Mouse (Mus musculus) lung, adult 2 months (tissue): ENCODE measurements around the gene Ppp4r4. TPM values are rescaled to one million over a fixed set of nuclear protein-coding genes. Genes with fewer than 3 reads are reported as not detected.
A peak's percentile ranks its signal among the peaks of the same experiment; 100 is the strongest.

ENCODE experiments used
- DNase-seq: peaks from one replicate; pipeline ENCODE4 v3.0.0; 2022
- H3K4me1 ChIP-seq: fragments of 200-500 bp; 2 replicates; pipeline ENCODE4 v1.6.1; 2011; ENCODE audit warnings: low read length; ENCODE audit not compliant: control insufficient read depth, insufficient read depth
- H3K4me3 ChIP-seq: fragments of 200-500 bp; replicated peaks from 2 replicates; pipeline ENCODE3; 2011; ENCODE audit warnings: low read depth, mild to moderate bottlenecking, control low read depth, low read length; ENCODE audit errors: extremely low read depth
- CTCF ChIP-seq: fragments of 200-500 bp; IDR thresholded peaks from 2 replicates; pipeline ENCODE4 v1.5.1; 2011; ENCODE audit warnings: mild to moderate bottlenecking, low read length, control low read depth; ENCODE audit not compliant: insufficient read depth
- POLR2A ChIP-seq: fragments of 200-500 bp; IDR thresholded peaks from 2 replicates; pipeline ENCODE4 v1.6.1; 2011; ENCODE audit warnings: low read depth, mild to moderate bottlenecking, control low read depth, low read length, borderline replicate concordance; ENCODE audit errors: extremely low read depth
- WGBS: fragments of 180-500 bp; shearing (Covaris S2); methylation state at CpG from one replicate; pipeline ENCODE4 v1.1.7; 2018; 5-methylcytosine and 5-hydroxymethylcytosine counted together
- polyA plus RNA-seq: library from polyadenylated mRNA; depleted of rRNA; stranded (reverse); fragments of >200 nt; gene quantifications from 2 replicates; pipeline ENCODE4 v1.2.3, GENCODE M21; 2012

Ppp4r4 gene
- polyA plus RNA-seq, 1 experiment: 4.3 TPM

DNA sequence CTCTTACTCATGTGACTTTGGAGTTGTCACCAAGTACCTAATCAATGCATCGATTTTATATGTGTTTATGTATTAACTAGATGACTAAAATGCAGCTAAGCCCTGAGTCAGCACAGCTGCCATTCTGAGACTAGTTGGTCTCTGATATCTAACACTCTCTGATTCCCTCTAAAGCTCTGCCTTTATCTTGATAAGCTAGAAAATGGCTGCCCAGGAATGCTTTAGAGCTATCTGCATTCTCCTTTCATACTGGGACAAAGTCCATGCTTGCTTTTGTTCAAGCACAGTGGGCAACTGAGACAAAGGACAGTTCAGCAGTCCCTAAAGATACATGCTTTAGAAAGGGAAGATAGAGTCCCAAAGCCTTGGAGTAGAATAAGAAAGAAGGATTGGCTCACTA lies 83.1 kb downstream of the Ppp4r4 start:
- no peak for DNase-seq
- WGBS: 75% methylated on average over 1 of the region's 1 CpGs
- no peak for TF ChIP-seq POLR2A
- no peak for TF ChIP-seq CTCF
- Histone ChIP-seq H3K4me1 (no peaks in the 10 kb centered on the region), H3K4me3 (no peak overlapping the region)

DNA sequence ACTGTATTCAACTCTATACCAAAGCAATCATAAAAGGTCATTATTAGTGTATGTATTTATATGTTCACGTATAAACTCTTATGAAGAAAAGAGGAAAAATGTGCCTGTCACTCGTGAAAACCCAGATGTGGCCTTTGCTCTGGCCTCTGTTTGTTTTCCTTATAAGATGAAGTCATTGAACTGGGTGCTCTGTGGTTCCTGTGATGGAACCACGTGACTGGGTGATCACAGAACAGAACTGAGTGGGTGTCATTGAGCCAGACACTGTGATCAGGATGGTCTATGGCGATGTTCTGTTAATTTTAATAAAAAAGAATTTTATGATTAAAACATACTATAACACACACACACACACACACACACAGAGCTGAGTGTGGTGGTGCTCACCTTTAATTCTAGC lies 83.7 kb downstream of the Ppp4r4 start:
- H3K4me1 ChIP-seq: no peaks in the 10 kb centered on the region
- no peak overlapping the region for H3K4me3 ChIP-seq
- no peak for DNase-seq
- 61% methylated on average over 4 of the region's 4 CpGs for WGBS
- TF ChIP-seq CTCF (no peak), POLR2A (no peak)

DNA sequence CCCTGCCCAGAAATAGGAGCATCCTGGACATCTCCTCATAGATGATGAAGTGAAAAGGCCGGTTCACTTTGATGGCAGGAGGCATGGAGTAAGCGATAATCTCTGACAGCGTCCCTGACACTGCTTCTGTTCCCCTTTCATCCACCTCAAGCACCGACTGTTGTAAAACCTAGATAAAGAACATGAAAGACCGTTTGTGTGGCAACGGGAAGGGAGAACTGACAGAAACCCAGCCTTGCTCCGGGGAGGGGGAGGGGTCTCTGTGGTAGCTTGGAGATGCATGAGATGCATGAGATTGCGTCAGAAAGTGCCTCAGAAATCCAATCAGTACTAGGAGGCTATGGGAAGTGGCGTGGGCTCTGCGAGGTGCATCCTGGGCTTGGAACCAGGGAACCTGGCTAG lies 84.8 kb downstream of the Ppp4r4 start:
- no peak for DNase-seq
- Histone ChIP-seq H3K4me3 (no peak overlapping the region), H3K4me1 (no peaks in the 10 kb centered on the region)
- TF ChIP-seq CTCF (no peak), POLR2A (no peak)
- WGBS: 58% methylated on average over 10 of the region's 10 CpGs

DNA sequence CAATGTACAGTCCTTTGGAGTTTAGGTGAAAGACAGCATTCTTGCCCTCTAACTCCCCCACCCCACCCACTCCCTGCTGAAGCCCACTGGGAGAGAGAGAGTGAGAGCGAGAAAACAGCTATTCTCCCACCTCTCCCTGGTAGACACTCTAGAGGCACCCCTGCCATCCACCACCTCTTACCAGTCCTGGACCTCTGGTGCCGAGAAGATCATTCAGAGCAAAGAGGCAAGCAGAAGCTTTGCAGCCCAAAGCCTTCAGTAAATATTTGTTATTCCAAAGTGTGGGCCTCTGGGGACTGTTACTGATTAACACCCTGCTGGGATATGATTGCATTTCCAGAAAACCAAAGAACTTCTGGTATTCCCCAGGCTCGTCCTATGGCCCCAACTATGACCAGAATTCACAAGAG lies 99.1 kb downstream of the Ppp4r4 start, which contains the start of gene Serpina10:
Serpina10 (minus strand) TSS at position 242 of the 410 bp plus-strand sequence.
- WGBS: 58% methylated on average over 3 of the region's 3 CpGs
- Histone ChIP-seq H3K4me3 (no peak within 1 kb of the TSS), H3K4me1 (no peaks in the 10 kb centered on the region)
- DNase-seq: no peak
- TF ChIP-seq POLR2A (no peak), CTCF (no peak)

DNA sequence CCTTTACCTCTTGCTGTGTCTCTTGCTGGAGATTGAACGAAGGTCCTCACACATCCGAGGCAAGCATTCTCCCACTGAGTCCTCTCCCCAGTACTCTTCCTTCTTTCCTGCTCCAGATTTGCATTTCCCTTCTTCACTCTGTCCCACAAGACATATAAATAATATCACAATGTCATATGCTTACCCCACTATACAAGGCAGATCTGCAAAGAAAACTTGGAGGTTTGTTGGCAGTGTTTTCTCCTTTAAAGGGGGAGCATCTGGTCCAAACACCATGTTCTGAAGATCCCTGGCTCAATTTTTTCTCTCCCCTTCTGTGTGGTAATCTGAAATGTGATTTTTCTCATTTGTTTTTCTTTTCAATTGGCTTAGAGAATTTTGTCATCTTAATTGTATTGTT lies 102.3 kb downstream of the Ppp4r4 start:
- 70% methylated on average over 2 of the region's 2 CpGs for WGBS
- Histone ChIP-seq H3K4me1 (no peaks in the 10 kb centered on the region), H3K4me3 (no peak overlapping the region)
- DNase-seq: no peak
- no peak for TF ChIP-seq POLR2A
- TF ChIP-seq CTCF: no peak

DNA sequence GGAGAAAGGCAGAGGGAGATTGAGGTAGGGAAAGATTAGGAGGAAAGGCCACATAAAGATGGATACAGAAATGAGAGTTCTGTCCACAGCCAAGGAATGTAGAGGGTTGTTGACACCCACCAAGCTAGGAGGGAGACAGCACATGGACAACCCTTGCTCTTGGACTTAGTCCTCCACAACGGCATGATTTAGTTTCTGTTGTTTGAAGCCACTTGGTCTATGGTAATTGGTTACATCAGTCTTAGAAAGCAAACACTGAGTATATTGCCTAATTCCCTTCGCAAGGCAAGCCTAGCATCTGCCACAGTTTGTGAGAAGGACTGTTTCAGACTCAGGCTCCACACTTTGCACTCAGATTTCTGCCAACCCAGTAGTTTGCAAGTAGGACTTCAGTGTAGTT lies 103.8 kb downstream of the Ppp4r4 start:
- H3K4me3 ChIP-seq: no peak overlapping the region
- TF ChIP-seq CTCF (no peak), POLR2A (no peak)
- WGBS: 64% methylated on average over 2 of the region's 2 CpGs
- no peak for DNase-seq
- no peaks in the 10 kb centered on the region for H3K4me1 ChIP-seq

DNA sequence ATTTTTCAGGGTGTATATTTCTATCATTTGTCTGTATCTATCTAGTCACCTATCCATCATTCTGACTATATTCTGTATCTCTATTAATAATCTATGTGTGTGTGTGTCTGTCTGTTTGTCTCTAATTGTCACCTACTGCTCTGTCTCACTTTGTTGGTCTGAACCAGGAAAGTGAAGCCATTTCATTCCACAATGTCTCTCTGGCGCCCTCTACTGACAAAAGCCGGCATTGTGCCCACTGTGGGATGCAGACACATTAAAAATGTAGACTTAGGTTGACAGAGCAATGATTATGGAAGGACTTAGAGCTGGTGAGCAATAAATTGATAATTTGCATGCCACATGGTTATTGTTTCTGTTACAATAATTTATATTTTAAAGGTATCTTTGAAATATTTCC lies 111.3 kb downstream of the Ppp4r4 start:
- H3K4me3 ChIP-seq: no peak overlapping the region
- 2% methylated on average over 2 of the region's 2 CpGs for WGBS
- TF ChIP-seq CTCF (peak; percentile 63), POLR2A (no peak)
- H3K4me1 ChIP-seq: no peaks in the 10 kb centered on the region
- DNase-seq: peak; percentile 85

DNA sequence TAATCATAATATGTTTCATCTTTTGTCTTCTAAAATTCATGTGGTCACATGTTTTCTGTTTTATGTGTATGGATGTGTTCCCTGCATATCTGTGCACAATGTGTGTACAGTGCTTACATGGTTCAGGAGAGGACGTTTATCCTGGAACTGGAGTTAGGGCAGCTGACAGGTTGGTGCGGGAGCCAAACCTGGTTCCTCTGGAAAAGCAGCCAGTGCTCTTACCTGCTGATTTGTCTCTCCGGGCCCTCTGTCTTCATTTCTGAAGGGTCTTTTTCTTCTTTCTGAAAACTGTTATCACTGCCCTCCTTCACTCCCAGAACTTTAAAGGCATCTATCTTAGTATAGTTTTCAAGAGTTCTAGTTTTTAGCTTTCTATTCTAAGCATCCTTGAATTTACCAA lies 111.7 kb downstream of the Ppp4r4 start:
- H3K4me1 ChIP-seq: no peaks in the 10 kb centered on the region
- 83% methylated on average over 3 of the region's 3 CpGs for WGBS

DNA sequence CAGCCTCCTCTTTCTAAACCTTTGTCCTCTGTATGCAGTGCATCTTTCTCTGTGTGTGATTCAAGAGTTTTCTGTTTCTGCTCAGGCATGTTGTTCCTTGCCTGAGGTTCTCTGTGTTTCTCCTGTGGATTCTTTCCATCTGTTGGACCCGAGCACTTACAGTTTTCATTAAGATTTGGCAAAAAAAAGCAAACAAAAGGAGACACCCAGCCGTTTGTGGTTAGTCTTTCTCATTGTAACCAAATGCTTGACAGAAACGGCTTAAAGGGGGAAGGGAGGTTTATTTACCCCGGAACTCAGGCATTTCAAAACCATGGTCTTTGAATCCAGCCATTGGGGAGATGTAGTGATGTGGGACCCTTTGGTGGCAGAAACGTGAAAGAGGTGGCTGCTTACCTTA lies 112.5 kb downstream of the Ppp4r4 start:
- no peak for DNase-seq
- TF ChIP-seq POLR2A: no peak
- TF ChIP-seq CTCF: no peak
- no peaks in the 10 kb centered on the region for H3K4me1 ChIP-seq
- H3K4me3 ChIP-seq: no peak overlapping the region
- WGBS: 21% methylated on average over 5 of the region's 5 CpGs

More for the DNA sequence above, 111.7 kb downstream of the Ppp4r4 start:
- TF ChIP-seq POLR2A: no peak
- no peak for TF ChIP-seq CTCF
- H3K4me3 ChIP-seq: no peak overlapping the region
- DNase-seq: no peak

DNA sequence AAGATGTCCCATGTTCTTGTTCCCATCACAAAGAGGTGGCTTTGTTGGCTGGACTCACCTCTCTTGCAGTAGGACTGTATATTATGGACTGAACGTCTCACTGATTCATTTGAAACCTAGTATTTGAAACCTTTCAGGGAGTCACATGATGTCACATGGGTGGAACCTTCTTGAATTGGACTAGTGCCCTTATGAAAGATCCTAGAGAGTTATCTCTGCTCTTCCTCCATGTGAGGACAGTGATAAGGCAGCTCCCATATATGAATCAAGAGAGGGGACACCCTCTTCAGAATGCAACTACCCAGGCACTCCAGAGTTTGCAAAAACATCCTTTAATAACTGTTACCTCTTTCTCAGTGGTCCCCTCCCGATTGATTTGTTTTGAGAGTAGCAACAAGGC lies 114.2 kb downstream of the Ppp4r4 start:
- no peaks in the 10 kb centered on the region for H3K4me1 ChIP-seq
- no peak overlapping the region for H3K4me3 ChIP-seq
- DNase-seq: no peak
- WGBS: 71% methylated on average over 2 of the region's 2 CpGs
- TF ChIP-seq CTCF: no peak
